Mouse (Mus musculus) intestine, postnatal 0 days (tissue): Measurements from ENCODE around the gene Tmem88b. TPM values are rescaled to one million over a fixed set of nuclear protein-coding genes. Genes with fewer than 3 reads are reported as not detected.
"Not testable (repeated sequence)": the region's sequence is repeated elsewhere in the genome, so short reads cannot be mapped to it uniquely, and the experiment has no call there.

ENCODE experiments used
- ATAC-seq: fragments of 200-750 bp; cut with Nextera tagmentation; 2 replicates; pipeline ENCODE4 v1.8.0; 2017; ENCODE audit warnings: mild to moderate bottlenecking, moderate TSS enrichment, moderate library complexity
- H3K27ac ChIP-seq: fragments of 300-500 bp; sonication (generic); 2 replicates; pipeline ENCODE4 v1.5.1; 2014; ENCODE audit warnings: mild to moderate bottlenecking, low read depth, low read length, moderate library complexity
- H3K27me3 ChIP-seq: fragments of 300-500 bp; sonication (generic); replicated peaks from 2 replicates; pipeline ENCODE4 v1.6.1; 2014; ENCODE audit warnings: low read length, mixed read lengths; ENCODE audit not compliant: control insufficient read depth, insufficient read depth
- H3K36me3 ChIP-seq: fragments of 300-500 bp; sonication (generic); 2 replicates; pipeline ENCODE4 v1.6.1; 2014; ENCODE audit warnings: mild to moderate bottlenecking, moderate library complexity; ENCODE audit not compliant: control insufficient read depth, insufficient read depth
- H3K4me1 ChIP-seq: fragments of 300-500 bp; sonication (generic); replicated peaks from 2 replicates; pipeline ENCODE4 v1.6.1; 2014; ENCODE audit warnings: antibody characterized with exemption, low read length, mixed read lengths; ENCODE audit not compliant: control insufficient read depth, insufficient read depth
- H3K4me2 ChIP-seq: fragments of 300-500 bp; sonication (generic); replicated peaks from 2 replicates; pipeline ENCODE4 v1.6.1; 2014; ENCODE audit warnings: low read depth, mild to moderate bottlenecking, moderate library complexity
- H3K4me3 ChIP-seq: fragments of 300-500 bp; sonication (generic); 2 replicates; pipeline ENCODE4 v1.5.1; 2014; ENCODE audit warnings: low read depth, low read length
- H3K9ac ChIP-seq: fragments of 300-500 bp; sonication (generic); 2 replicates; pipeline ENCODE4 v1.6.1; 2014; ENCODE audit warnings: mild to moderate bottlenecking, low read depth, low read length
- H3K9me3 ChIP-seq: fragments of 300-500 bp; sonication (generic); 2 replicates; pipeline ENCODE4 v1.6.1; 2016; ENCODE audit warnings: mixed run types; ENCODE audit not compliant: control insufficient read depth
- CTCF ChIP-seq: sonication (generic); IDR thresholded peaks from 2 replicates; pipeline ENCODE4 v1.5.1; 2016; ENCODE audit warnings: low read depth, mild to moderate bottlenecking, control low read depth, antibody characterized with exemption, moderate library complexity
- WGBS: fragments of 180-500 bp; shearing (Covaris S2); extraction: QIAGEN DNeasy Blood & Tissue Kit; methylation state at CpG from one replicate; pipeline ENCODE4 v1.1.7; 2014; 5-methylcytosine and 5-hydroxymethylcytosine counted together
- polyA plus RNA-seq: library from polyadenylated mRNA; unstranded; fragments of >200 nt; fragmentation: Nextera tagmentation; extraction: Ambion mirVana; gene quantifications from 2 replicates; pipeline ENCODE4 v1.2.1, GENCODE M21; 2015

Tmem88b gene
- polyA plus RNA-seq, 1 experiment from 2014 or later: 0.64 TPM

DNA sequence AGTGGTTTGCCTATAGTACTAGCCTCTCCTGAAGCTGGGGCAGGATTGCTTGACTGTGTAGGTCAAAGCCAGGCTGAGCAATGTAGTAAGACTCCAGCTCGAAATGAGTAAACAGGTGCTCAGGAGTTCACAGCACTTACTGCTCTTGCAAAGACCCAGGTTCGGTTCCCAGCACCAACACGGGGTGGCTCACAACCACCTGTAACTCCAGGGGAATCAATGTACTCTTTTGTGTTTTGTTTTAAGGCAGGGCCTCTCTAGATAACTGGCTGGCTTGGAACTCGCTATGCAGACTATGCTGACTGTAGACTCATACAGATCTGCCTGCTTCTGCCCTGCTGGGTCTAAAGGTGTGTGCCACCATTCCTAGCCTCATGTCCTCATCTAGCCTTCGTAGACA is 43.0 kb downstream of the Tmem88b start:
- no peaks in the 10 kb centered on the region for H3K27me3 ChIP-seq
- H3K36me3 ChIP-seq: peaks cover 72% of the 10 kb centered on the region
- no peak overlapping the region for H3K4me3 ChIP-seq
- WGBS: 86% methylated on average over 5 of the region's 5 CpGs
- no peak overlapping the region for H3K9ac ChIP-seq
- no peaks in the 10 kb centered on the region for H3K9me3 ChIP-seq
- H3K27ac ChIP-seq: no peak overlapping the region
- no peak overlapping the region for H3K4me2 ChIP-seq
- no peak for TF ChIP-seq CTCF
- ATAC-seq: no peak
- H3K4me1 ChIP-seq: no peaks in the 10 kb centered on the region

DNA sequence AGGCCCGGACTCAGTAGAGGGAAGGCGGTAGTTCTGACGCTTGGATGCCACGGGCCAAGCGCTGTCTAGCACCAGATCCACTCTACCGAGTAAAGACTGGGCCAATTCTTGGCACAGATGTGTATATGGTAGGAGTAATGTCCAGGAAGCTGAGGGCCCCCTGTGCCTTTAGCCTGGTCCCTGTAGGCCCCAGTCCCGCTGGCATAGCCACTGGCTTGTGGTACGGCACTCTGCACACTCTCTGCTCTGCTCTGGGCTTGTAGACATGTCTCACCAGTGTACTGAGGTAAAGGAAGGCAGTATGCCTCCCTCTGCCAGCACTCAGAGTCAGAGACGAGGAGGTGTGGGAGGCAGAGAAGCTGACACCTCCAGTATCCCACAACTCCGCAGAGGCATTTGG is 45.0 kb downstream of the Tmem88b start:
- not testable (repeated sequence) for H3K9ac ChIP-seq, H3K4me3 ChIP-seq, ATAC-seq, H3K9me3 ChIP-seq, H3K4me1 ChIP-seq, H3K27ac ChIP-seq, H3K27me3 ChIP-seq, H3K4me2 ChIP-seq
- WGBS: 88% methylated on average over 10 of the region's 10 CpGs
- H3K36me3 ChIP-seq: peaks cover 54% of the 10 kb centered on the region

DNA sequence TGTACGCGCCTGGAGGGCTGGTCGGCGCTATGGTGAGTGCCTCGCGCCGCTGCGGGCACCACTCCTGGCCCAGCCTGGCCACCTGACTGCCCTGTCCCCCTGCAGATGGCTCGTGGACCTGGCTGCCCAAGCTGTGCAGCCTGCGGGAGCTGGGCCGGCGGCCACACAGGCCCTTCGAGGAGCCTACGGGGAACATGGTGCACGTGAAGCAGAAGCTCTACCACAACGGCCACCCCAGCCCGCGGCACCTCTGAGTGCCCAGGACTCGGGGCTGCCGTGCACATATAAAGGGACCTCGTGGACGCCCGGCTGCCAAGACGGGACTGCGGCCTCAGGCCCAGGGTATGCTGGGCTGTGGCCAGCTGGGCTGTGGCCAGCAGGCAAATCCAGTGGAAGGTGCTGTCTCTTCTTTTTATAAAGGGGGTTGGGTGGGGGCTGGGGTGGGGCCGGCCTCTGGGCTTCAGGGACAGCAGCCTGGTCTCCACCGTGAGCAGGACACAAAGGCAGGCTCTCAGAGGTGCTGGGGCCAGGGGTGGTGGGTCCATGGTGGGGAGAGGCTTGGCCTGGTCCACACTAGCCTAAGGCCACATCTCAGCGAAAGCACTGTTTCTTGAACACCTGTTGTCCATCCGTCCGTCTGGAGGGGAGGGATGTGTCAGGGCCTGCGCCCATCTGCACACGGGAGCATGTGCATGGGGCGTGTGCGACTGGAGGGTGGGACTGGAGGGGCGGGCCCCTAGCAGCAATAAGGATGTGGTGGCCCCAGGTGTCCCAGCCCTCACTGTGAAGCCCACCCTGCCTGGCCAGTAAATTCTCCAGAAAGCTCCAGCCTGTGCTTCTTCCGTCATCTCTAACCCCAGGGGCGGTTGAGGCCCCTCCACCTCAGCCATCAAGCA is 45.7 kb downstream of the Tmem88b start:
- 79% methylated on average over 37 of the region's 37 CpGs for WGBS
- H3K36me3 ChIP-seq: peaks cover 48% of the 10 kb centered on the region
- ATAC-seq: no peak

DNA sequence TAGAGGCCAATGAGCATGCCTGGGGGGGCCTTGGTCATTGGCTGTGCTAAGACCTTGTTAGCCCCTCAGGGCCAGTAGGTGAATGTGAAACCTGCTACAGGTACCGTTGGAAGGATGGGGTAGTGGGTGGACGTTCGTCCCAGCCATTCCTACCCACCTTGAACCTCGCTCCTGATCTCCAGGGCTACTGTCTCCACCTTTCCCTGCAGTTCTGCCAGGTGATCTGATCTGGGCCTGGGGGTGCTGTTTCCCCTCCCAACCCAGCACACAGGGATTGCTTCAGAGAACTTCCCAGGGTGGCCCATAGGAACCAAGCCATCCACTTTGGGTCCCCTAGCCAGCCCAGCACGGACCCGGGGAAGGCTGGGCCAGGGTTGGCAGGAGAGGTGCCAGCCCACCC is 46.5 kb downstream of the Tmem88b start:
- ATAC-seq: no peak
- H3K4me3 ChIP-seq: no peak overlapping the region
- no peak overlapping the region for H3K4me2 ChIP-seq

More for the DNA sequence above, 45.7 kb downstream of the Tmem88b start:
- Histone ChIP-seq H3K4me2 (no peak overlapping the region), H3K9ac (no peak overlapping the region), H3K4me3 (no peak overlapping the region), H3K4me1 (no peaks in the 10 kb centered on the region), H3K9me3 (no peaks in the 10 kb centered on the region), H3K27ac (no peak overlapping the region; the same call in 1 of the 2 replicates), H3K27me3 (no peaks in the 10 kb centered on the region)
- no peak for TF ChIP-seq CTCF

DNA sequence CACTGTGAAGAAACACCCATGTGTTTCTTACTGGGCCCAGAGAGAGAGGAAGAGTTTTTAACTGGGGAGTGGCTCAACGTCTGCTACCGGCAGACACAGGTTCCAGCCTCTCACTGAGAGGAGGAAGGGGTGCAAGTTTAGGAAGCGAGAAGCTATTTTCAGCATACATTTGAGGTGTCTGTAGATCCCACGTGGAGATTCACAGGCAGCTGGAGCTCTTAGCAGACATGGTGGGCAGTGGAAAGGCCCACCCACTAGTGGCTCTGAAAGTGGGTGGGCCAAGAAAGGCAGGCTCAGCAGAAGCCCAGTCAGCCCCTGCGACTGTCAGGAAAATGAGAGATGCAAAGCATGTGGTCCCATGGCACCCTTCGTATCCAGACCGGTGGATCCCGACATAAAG is 47.4 kb downstream of the Tmem88b start:
- no peak for TF ChIP-seq CTCF
- H3K27ac ChIP-seq: no peak overlapping the region
- no peak overlapping the region for H3K4me3 ChIP-seq
- peaks cover 31% of the 10 kb centered on the region for H3K36me3 ChIP-seq
- WGBS: 54% methylated on average over 8 of the region's 8 CpGs
- H3K9me3 ChIP-seq: no peaks in the 10 kb centered on the region
- no peaks in the 10 kb centered on the region for H3K4me1 ChIP-seq
- no peak overlapping the region for H3K4me2 ChIP-seq
- no peak for ATAC-seq
- no peaks in the 10 kb centered on the region for H3K27me3 ChIP-seq
- no peak overlapping the region for H3K9ac ChIP-seq

More for the DNA sequence above, 46.5 kb downstream of the Tmem88b start:
- no peaks in the 10 kb centered on the region for H3K4me1 ChIP-seq
- no peaks in the 10 kb centered on the region for H3K9me3 ChIP-seq
- no peak overlapping the region for H3K27ac ChIP-seq
- WGBS: 75% methylated on average over 6 of the region's 6 CpGs
- peaks cover 40% of the 10 kb centered on the region for H3K36me3 ChIP-seq
- no peak for TF ChIP-seq CTCF
- no peaks in the 10 kb centered on the region for H3K27me3 ChIP-seq
- no peak overlapping the region for H3K9ac ChIP-seq

DNA sequence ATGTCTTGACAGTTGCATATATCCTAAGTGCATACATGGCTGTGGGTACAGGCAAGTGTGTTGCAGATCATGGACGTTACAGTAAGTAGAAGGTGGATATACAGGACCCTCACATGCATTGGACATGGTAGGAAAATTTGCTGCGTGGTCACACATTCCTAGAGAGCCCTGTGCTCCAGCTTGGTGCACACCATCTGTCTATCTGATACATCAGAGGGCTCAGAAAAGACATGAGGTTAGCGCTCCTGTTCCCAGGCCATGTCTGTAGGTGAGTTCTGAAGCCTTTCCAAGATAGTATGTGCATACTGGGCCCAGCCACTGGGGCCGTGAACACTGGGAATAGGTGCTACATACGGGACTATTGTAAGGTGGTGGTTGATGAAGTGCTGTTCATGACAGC is 49.3 kb downstream of the Tmem88b start:
- no peaks in the 10 kb centered on the region for H3K27me3 ChIP-seq
- no peak for ATAC-seq
- H3K36me3 ChIP-seq: peaks cover 25% of the 10 kb centered on the region
- no peak overlapping the region for H3K9ac ChIP-seq
- WGBS: 96% methylated on average over 5 of the region's 5 CpGs
- no peak overlapping the region for H3K4me2 ChIP-seq
- no peak overlapping the region for H3K4me3 ChIP-seq
- no peaks in the 10 kb centered on the region for H3K4me1 ChIP-seq
- no peaks in the 10 kb centered on the region for H3K9me3 ChIP-seq
- H3K27ac ChIP-seq: no peak overlapping the region
- no peak for TF ChIP-seq CTCF
